Mouse (Mus musculus): Measurements from ENCODE around the gene Lrrc8e. TPM values are rescaled to one million over a fixed set of nuclear protein-coding genes. Genes with fewer than 3 reads are reported as not detected.
"Not testable (repeated sequence)": the region's sequence is repeated elsewhere in the genome, so short reads cannot be mapped to it uniquely, and the experiment has no call there.

Lrrc8e gene
- total RNA-seq, 2 experiments from 2014 or later, result 0.07 TPM; not detected in 1

DNA sequence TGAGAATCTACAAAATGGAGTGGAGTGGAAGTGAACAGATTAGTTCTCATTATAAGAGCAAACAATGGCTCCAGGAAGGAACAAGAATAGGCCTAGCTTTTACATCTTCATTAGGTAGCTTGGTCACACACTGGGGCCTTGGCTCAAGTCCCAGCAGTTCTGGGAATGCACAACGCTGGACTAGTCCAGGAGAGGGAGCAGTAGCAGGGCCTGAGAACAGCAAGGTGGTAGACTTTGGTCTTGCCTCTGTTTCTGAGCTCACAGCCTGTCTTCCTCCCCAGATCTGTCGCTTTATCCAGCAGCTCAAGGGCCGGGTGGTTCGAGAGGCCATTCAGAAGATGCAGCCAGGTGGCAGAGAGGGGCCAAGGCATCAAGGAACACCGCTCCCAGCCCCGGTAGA, 27.4 kb downstream of the Lrrc8e start:
- DNase-seq (ENCODE audit: low spot score in 2 of 2), result peak in 1 of 2 experiments; percentile 50

DNA sequence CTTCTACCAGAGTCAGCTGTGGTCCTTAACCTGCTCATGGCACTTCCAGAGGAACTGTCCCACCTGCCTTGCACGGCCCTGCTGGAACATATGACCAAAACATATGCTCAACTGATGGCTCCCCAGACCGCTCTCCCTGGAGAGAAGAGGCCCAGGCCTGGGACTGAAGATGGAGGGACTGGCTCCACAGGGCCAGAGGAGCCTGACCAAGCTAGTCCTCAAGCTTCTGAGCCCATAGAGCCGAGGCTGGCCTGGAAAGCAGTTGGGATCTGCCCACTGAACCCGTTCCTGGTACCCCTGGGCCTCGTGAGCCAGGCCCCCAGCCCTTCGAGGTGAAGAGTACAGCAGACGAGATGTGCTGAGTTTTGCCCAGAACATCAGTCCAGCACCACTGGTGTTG, 28.8 kb downstream of the Lrrc8e start:
- not testable (repeated sequence) for DNase-seq (ENCODE audit: low spot score in 2 of 2)

DNA sequence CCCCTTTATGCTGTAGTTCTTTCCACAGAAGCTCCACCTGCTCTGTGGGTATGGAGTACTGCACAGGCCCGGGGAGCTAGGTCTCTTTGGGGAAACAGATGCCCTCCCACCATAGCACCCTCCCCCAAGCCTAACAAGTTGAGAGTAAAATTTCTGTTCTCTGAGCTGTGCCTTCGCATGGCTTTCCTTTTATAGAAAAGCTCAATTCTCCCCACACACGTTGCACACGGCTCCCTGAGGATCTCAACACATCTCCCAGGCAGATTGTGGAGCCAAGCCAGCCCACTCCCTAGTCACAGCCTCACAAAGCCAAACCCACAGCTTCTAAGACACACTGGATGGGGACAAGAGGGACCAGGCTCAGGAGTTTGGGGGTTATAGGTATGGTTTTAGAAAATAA, 30.3 kb downstream of the Lrrc8e start:
- no peak for DNase-seq (ENCODE audit: low spot score in 2 of 2)

DNA sequence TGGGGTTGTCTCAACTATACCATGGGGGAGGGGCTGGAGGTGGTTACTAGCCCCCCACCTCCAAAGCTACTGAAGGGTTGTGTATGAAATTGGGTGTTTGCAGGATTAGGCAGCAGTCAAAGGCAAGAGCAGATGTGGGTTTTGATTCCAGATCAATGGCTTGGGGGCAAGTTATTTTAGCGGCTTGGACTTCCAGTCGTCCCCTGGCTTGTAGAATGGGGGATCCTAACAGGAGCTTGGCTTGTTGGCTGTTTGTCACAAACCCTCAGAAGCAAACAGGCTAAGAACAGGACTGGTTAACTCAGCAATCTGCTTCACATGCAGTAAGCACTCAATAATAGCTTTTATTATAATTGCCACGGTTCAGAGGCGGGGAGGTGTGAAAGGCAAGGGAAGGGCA, 30.7 kb downstream of the Lrrc8e start:
- DNase-seq (ENCODE audit: low spot score in 2 of 2), result no peak

DNA sequence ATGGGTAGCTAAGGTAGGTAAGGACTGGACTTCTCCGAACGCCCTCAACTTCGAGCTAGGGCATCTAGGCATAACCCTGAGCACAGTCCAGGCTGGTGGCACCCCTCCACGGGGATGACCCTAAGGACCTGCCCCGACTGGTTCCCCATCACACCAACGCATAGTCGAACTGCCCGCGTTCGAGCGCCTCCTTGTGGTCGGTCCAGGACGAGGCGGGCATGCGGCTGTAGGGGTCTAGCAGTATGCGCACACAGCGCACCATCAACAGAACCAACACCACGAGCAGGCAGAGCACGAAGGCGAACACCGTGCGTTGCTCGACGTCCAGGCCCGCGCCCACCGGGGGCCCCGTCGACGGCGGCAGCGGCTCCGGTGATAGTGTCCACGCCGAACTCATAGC, 31.6 kb downstream of the Lrrc8e start:
- peak; percentile 63 to 81 for DNase-seq (ENCODE audit: low spot score in 2 of 2)

DNA sequence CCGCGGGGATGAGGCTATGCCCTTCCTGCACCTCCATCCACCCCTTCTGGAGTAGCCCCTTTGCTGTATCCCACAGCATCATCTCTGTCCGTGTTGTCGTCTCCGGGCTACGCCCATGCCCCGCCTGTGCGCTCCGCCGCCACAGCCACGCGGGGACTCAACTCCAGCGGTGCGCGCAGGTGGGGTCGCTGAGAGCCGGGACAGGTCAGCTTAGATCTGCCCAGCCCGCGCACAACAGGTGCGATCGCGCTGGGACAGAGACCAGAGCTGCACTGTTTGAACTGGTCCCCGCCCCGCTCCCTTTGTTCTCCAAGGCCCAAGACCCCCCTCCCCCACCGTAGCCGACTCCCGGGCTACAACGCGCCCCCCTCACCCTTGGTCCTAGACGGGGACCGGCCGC, 32.1 kb downstream of the Lrrc8e start:
- DNase-seq (ENCODE audit: low spot score in 2 of 2), result no peak

DNA sequence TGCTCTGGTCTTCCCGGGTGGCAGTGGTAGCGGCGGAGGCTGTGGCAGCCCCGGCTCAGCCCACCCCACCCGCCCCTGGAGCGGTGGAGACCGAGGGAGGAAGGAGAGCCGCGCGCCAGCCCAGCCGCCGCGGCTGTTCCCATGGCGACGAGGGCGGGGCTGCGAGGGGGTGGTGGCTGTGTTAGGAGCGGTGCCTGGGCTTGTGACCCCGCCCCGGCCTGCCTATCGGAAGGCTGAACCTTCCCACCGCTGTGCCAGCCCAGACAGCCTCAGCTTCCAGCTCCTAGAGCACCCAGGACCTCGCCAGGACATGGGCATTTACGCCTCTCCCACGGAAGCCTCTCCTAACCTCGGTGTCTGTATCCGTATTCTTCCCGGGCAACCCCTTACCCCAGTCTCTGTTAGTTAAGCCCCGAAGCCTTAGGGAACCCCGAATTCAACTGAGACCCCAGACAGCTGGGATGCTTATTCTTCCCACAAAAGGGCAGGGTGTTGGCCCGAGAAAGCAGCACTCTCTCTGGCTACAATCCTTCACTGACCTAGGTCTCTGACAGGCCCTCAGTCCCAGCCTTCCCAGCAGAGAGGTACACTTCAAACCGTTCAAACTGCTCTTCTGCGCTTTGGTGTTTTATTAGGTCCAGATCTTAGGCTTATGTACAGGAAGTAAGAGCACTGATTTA, 32.6 kb downstream of the Lrrc8e start, which contains the start of gene Ctxn1:
Gene Ctxn1, minus strand, starts transcription at position 150 of the 680 bp plus-strand sequence.
- peak; percentile 82 to 92 for DNase-seq (ENCODE audit: low spot score in 2 of 2)

DNA sequence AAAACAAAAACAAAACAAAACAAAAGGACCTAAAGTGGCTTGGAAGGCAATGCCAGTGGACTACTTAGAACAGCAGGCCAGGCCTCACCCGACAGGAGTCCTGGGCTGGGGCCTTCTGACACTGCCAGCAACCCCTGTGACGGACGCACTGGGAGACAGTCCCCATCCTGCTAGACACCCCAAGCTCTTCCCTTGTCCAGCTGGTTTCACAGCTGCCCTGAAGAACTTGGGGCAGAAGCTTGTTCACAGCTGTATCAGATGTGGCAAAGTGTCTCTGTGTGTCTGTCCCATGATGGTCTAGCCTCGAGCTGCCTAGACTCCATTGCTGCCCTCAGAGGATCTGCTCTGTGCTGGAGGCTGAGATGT, 33.2 kb downstream of the Lrrc8e start:
- no peak for DNase-seq (ENCODE audit: low spot score in 2 of 2)

DNA sequence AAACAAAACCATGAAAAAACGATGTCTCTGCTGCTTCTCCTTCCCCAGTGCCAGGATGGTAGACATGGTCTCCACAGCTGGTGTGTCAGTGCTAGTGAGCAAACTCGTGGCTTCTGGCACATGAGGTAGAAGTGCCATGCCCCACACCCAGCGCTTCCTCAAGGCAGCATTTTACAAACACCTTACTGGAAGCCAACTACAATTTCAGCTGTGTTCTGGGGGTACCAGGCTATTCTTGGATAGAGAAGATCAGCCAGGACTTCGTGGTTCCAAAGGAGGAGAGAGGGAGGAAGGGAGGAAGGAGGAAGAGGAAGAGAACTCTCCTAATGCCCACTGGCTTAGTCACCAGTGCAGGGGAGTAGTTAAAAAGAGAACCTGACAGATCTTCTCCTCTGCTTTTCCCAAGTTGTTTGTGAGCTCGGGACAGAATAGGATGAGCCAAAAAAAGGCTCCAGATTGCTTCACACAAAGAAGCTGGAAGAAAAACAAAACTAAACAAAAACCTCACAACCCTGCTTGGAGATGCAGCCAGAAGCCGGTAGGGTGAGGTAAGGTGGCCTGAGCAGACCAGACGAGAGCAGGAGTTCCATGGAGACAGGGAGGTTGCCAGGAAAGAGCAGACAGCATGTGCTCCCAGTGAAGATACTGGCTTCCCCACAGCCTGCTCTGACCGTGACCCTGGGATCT, 36.6 kb downstream of the Lrrc8e start:
- DNase-seq (ENCODE audit: low spot score in 2 of 2), result no peak

DNA sequence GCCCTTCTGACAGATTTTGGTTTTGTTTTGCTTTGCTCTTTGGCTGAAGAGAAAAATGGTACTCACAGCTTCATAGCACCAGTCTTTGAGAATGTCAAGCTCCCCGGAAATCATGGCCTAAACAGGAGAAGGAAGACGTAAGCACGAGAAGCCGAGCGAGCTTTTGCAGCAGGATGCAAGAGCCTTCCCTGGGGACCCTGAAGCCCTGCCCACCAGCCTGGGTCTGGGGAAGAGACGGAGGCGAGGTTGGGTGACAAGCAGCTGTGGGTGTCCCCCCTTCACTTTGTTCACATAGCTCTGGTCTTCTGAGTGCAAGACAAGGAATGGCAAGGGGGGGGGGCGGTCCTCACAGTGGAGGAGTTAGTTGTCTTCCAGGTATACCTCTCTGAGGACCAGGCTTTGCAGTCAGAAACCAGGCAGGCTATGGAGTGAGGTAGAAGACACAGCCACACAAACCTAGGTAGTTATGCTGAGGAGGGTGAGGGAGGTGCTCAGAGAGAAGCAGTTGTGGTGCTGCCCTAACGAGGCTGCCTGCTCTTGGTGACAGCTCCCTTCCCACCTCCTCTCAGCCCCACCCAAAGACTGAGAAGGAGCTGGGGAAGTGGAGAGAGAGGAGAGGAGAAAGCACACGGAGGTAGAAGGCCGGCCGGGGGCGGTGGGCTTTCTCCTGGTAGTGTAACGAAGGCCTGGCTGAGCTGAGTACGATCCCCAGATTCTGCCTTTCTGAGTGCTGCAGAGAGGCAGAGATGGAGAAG, 38.7 kb downstream of the Lrrc8e start:
- DNase-seq (ENCODE audit: low spot score in 2 of 2), result no peak

DNA sequence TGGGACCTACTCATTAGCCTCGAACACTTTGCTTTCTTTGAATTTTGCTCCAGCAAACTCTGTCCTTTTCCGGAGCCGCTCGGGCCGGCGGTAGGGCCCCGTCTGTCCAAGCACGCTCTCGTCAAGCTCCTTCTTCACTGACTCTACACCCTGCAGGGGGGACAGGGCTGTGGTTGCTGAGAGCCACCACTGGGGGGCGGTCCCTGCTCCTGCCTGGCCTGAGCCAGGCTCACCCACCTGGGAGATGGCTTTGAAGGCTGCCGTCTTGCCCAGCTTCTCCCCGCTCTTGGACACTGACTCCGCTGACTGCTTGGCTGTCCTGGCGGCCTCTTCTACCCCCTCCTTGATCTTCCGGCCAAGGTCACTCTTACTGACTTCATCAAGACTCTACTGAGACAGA, 41.0 kb downstream of the Lrrc8e start:
- no peak for DNase-seq (ENCODE audit: low spot score in 2 of 2)

DNA sequence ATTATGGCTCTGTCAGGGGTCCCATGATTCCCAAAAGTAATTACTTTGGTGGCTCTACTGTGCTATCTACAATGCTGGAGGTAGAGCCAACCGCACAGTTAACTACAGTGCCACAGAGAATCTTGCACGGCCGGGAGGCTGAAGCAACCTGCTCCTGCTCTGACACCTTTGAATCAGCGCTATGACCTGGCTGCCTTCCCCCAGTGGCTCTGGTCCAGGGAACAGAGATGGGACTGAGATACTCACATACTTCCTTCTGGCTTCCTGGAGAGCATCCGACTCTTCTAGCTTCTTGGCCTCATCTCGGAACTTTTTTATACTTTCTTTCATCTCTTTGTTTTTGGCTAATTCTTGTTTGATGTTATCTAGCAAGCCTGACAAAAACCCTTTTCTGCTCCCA, 43.0 kb downstream of the Lrrc8e start:
- no peak for DNase-seq (ENCODE audit: low spot score in 2 of 2)

DNA sequence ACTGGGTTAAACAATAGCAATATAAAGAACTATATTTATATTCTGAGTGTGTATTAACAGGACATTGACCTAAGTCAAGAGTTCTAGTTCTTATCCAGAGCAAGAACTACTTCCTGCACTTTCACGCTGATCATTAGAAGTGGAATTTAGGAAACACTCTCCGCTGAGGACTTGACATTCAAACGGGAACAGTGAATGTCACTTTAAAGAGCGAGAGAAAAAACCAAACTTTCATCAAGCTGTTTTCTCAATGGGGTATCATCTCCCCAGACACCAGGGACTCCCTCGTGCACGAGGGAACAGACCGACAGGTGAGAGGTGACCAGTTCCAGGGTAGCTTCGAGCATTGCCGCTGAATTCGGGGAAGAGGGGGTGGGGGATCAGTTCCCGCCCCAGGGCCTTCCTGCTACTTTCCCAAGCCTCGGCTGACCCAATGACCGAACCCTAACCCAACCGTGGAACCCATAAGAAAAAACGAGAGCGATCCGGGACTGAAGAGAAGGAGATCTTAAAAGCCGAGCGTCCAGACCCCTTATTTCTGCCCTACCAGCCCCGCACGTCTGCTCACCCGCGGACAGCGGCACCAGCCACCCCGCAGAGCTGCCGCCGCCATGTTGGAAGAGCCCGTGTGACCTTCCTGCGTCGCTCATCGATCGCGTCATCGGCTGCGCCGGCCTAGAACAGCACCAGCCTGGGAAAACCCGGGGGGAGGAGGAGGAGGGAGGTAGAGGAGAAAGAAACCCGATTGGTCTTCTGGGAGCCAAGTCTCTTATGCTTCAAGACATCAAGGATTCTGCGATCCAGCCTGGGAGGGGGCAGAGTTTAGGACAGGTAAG, 48.9 kb downstream of the Lrrc8e start, which contains the start of gene Timm44:
Gene Timm44, minus strand, starts transcription at position 639 of the 836 bp plus-strand sequence.
- peak; percentile 85 to 97 for DNase-seq (ENCODE audit: low spot score in 2 of 2)

DNA sequence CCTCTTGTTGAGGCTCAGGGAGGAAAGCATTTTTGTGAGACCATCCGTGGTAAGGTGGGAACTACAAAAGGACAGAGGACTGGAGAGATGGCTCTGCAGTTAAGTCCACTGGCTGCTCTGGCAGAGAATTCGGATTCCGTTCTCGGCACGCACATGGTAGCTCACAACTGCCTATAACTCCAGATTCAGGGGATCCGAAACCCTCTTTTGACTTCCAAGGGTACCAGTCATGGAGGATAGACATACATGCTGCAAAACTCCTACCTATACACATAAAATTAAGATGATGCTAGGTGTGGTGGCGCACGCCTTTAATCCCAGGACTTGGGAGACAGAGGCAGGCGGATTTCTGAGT, 49.5 kb downstream of the Lrrc8e start:
- no peak for DNase-seq (ENCODE audit: low spot score in 2 of 2)

Other genes with a start within 250 kb of the Lrrc8e start
- gene Cd209f, start 121.0 kb upstream of the Lrrc8e start, total RNA-seq (2021), result 1 to 10 TPM; 2.3 to 3.1 TPM
- under 1 TPM in 1 of 2 experiments, not detected in 1; 0.13 TPM for gene Cd209g, start 92.7 kb upstream of the Lrrc8e start, total RNA-seq (2021)
- gene Evi5l, start 60.3 kb upstream of the Lrrc8e start, total RNA-seq (2021), result 10 to 100 TPM; 25.2 to 29.0 TPM
- under 1 TPM; 0.13 to 0.27 TPM for gene Prr36, start 9.4 kb upstream of the Lrrc8e start, total RNA-seq (2021)
- gene Map2k7, start 11.9 kb downstream of the Lrrc8e start, total RNA-seq (2021), result 10 to 100 TPM; 58.3 to 62.6 TPM
- under 1 TPM in 1 of 2 experiments, not detected in 1; 0.20 TPM for gene Gm49320, start 12.0 kb downstream of the Lrrc8e start, total RNA-seq (2021)
- gene Tgfbr3l, start 21.4 kb downstream of the Lrrc8e start, total RNA-seq (2021), result 1 to 10 TPM; 5.2 to 9.7 TPM
- 10 to 100 TPM; 21.7 to 22.5 TPM for gene Snapc2, start 26.3 kb downstream of the Lrrc8e start, total RNA-seq (2021)
- 1 to 10 TPM; 7.5 to 8.0 TPM for gene Ctxn1, start 32.4 kb downstream of the Lrrc8e start, total RNA-seq (2021)
- 10 to 100 TPM; 73.9 to 78.4 TPM for gene Timm44, start 49.1 kb downstream of the Lrrc8e start, total RNA-seq (2021)
- 10 to 100 TPM in 1 of 2 experiments, 1 to 10 TPM in 1; 7.6 to 11.9 TPM for gene Ccl25, start 98.4 kb downstream of the Lrrc8e start, total RNA-seq (2021)
- 10 to 100 TPM; 70.1 to 76.5 TPM for gene Elavl1, start 98.6 kb downstream of the Lrrc8e start, total RNA-seq (2021)

All from gastrocnemius, postnatal 4 days (tissue).